ENCODE assay signal across 8 mouse cellular contexts in genomic region chr5:122602233-122602632, GRCm38 (mm10). TPM values are rescaled to one million over a fixed set of nuclear protein-coding genes. Genes with fewer than 3 reads are reported as not detected.
DNase-seq lines count a peak whose midpoint lies in the region; ATAC-seq and TF ChIP-seq lines count a peak whose summit lies in the region.

No protein-coding gene starts in this region.

- H3K9ac ChIP-seq in hindbrain, postnatal 0 days (replicated peaks; ENCODE audit: low read length) = no peak overlapping the region
- H3K9ac ChIP-seq in hindbrain, embryonic 14.5 days = no peak overlapping the region
- H3K9ac ChIP-seq in intestine, embryonic 16.5 days (ENCODE audit: low read depth, low read length) = 0 out of 2 replicates have a peak overlapping the region, but pooled peaks have one; percentile 10
- no peak overlapping the region for H3K9ac ChIP-seq in kidney, embryonic 16.5 days (replicated peaks; ENCODE audit: low read length)

- H3K4me2 ChIP-seq in hindbrain, postnatal 0 days (ENCODE audit: low read depth, low read length) = no peak overlapping the region
- no peak overlapping the region for H3K4me2 ChIP-seq in hindbrain, embryonic 14.5 days (replicated peaks)
- no peak overlapping the region for H3K4me2 ChIP-seq in intestine, embryonic 16.5 days (ENCODE audit: low read depth, low read length)
- no peak overlapping the region for H3K4me2 ChIP-seq in kidney, embryonic 16.5 days (replicated peaks; ENCODE audit: low read depth, low read length)

- TF ChIP-seq CTCF in hindbrain, postnatal 0 days (IDR thresholded peaks at IDR 0.05; ENCODE audit: low read depth) = no peak
- no peak for TF ChIP-seq CTCF in bone marrow, adult 2 months (IDR thresholded peaks at IDR 0.05; ENCODE audit: control insufficient read depth, insufficient read depth, low read length)

- H3K9me3 ChIP-seq in hindbrain, postnatal 0 days (ENCODE audit: low read length) = no peaks in the 10 kb centered on the region
- no peaks in the 10 kb centered on the region for H3K9me3 ChIP-seq in hindbrain, embryonic 14.5 days (ENCODE audit: control insufficient read depth, low read length)
- no peaks in the 10 kb centered on the region for H3K9me3 ChIP-seq in intestine, embryonic 16.5 days (ENCODE audit: control insufficient read depth, low read length)
- no peaks in the 10 kb centered on the region for H3K9me3 ChIP-seq in kidney, embryonic 16.5 days (ENCODE audit: low read length)

- H3K36me3 ChIP-seq in hindbrain, postnatal 0 days (ENCODE audit: insufficient read depth, low read length) = peaks cover 32% of the 10 kb centered on the region
- peaks cover 86% of the 10 kb centered on the region for H3K36me3 ChIP-seq in hindbrain, embryonic 14.5 days (replicated peaks; ENCODE audit: control insufficient read depth, insufficient read depth)
- H3K36me3 ChIP-seq in intestine, embryonic 16.5 days (ENCODE audit: control insufficient read depth, insufficient read depth, low read length) = 0 out of 2 replicates have a peak, but pooled peaks cover 3% of the 10 kb centered on the region
- H3K36me3 ChIP-seq in kidney, embryonic 16.5 days (ENCODE audit: insufficient read depth, low read length) = peaks cover 37% of the 10 kb centered on the region; the same call in 1 of the 2 replicates

- DNase-seq in hindbrain, postnatal 0 days (ENCODE audit: low spot score) = no peak
- no peak for DNase-seq in hindbrain, embryonic 14.5 days (ENCODE audit: low spot score)
- DNase-seq in skeletal muscle tissue, adult 2 months (ENCODE audit: low read depth, low spot score) = peak; percentile 25
- no peak for DNase-seq in urinary bladder, postnatal 10 days (ENCODE audit: low spot score)
- no peak for DNase-seq in layer of hippocampus, postnatal 36 days

- no peak for TF ChIP-seq POLR2A in bone marrow, adult 2 months (IDR thresholded peaks at IDR 0.05; ENCODE audit: borderline replicate concordance, control insufficient read depth, low read depth, low read length)

- ATAC-seq in hindbrain, postnatal 0 days = no peak
- no peak for ATAC-seq in hindbrain, embryonic 14.5 days (ENCODE audit: low FRiP score)
- peak; percentile 66; the same call in 1 of the 2 replicates for ATAC-seq in intestine, embryonic 16.5 days
- ATAC-seq in kidney, embryonic 16.5 days (ENCODE audit: low FRiP score, low TSS enrichment) = no peak

- 74% methylated on average over 11 of the region's 11 CpGs for WGBS in hindbrain, postnatal 0 days
- 84% methylated on average over 11 of the region's 11 CpGs for WGBS in hindbrain, embryonic 14.5 days
- WGBS in bone marrow, adult 2 months = 7% methylated on average over 11 of the region's 11 CpGs
- WGBS in intestine, embryonic 16.5 days = 36% methylated on average over 11 of the region's 11 CpGs
- 69% methylated on average over 11 of the region's 11 CpGs for WGBS in kidney, embryonic 16.5 days

- no peak overlapping the region for H3K4me3 ChIP-seq in hindbrain, postnatal 0 days (ENCODE audit: low read length)
- no peak overlapping the region for H3K4me3 ChIP-seq in hindbrain, embryonic 14.5 days (replicated peaks; ENCODE audit: low read length)
- H3K4me3 ChIP-seq in bone marrow, adult 2 months (replicated peaks; ENCODE audit: control insufficient read depth, low read depth, low read length) = no peak overlapping the region
- H3K4me3 ChIP-seq in intestine, embryonic 16.5 days (ENCODE audit: low read length) = no peak overlapping the region
- H3K4me3 ChIP-seq in kidney, embryonic 16.5 days (ENCODE audit: low read length) = no peak overlapping the region

- no peaks in the 10 kb centered on the region for H3K4me1 ChIP-seq in hindbrain, postnatal 0 days (ENCODE audit: insufficient read depth, low read length)
- no peaks in the 10 kb centered on the region for H3K4me1 ChIP-seq in hindbrain, embryonic 14.5 days (replicated peaks; ENCODE audit: control insufficient read depth, insufficient read depth, low read length)
- H3K4me1 ChIP-seq in bone marrow, adult 2 months (ENCODE audit: control insufficient read depth, insufficient read depth, low read length) = peaks cover 2% of the 10 kb centered on the region
- H3K4me1 ChIP-seq in intestine, embryonic 16.5 days (ENCODE audit: control insufficient read depth, insufficient read depth, low read length) = no peaks in the 10 kb centered on the region
- no peaks in the 10 kb centered on the region for H3K4me1 ChIP-seq in kidney, embryonic 16.5 days (ENCODE audit: insufficient read depth, low read length)

- peak overlapping the region; percentile 41; the same call in 1 of the 2 replicates for H3K27ac ChIP-seq in hindbrain, postnatal 0 days
- H3K27ac ChIP-seq in hindbrain, embryonic 14.5 days = no peak overlapping the region
- peak overlapping the region; percentile 32; the same call in 1 of the 2 replicates for H3K27ac ChIP-seq in bone marrow, adult 2 months (ENCODE audit: control insufficient read depth, insufficient read depth, low read depth, low read length, poor library complexity)
- peak overlapping the region; percentile 50 for H3K27ac ChIP-seq in intestine, embryonic 16.5 days (ENCODE audit: low read length)
- no peak overlapping the region for H3K27ac ChIP-seq in kidney, embryonic 16.5 days (ENCODE audit: low read length)

- H3K27me3 ChIP-seq in hindbrain, postnatal 0 days (ENCODE audit: insufficient read depth, low read length) = no peaks in the 10 kb centered on the region
- no peaks in the 10 kb centered on the region for H3K27me3 ChIP-seq in hindbrain, embryonic 14.5 days (ENCODE audit: control insufficient read depth, insufficient read depth, low read length)
- H3K27me3 ChIP-seq in intestine, embryonic 16.5 days (replicated peaks; ENCODE audit: control insufficient read depth, insufficient read depth, low read length) = no peaks in the 10 kb centered on the region
- H3K27me3 ChIP-seq in kidney, embryonic 16.5 days (ENCODE audit: insufficient read depth, low read length) = no peaks in the 10 kb centered on the region

RNA-seq across cellular contexts. Expression of gene Ift81, which starts 12.1 kb away (rescaled TPM):
- 21.3 and 32.3 TPM in 2 replicates for total RNA-seq in hindbrain, postnatal 0 days (2014; rRNA removed)
- polyA plus RNA-seq in hindbrain, postnatal 0 days (2015; fragmentation: Nextera tagmentation; extraction: Ambion mirVana) = 66.3 and 66.5 TPM in 2 replicates
- polyA plus RNA-seq in hindbrain, embryonic 14.5 days (2014; fragmentation: Nextera tagmentation; extraction: Ambion mirVana) = 60.5 and 61.9 TPM in 2 replicates
- polyA plus RNA-seq in bone marrow, adult 2 months (2011; ENCODE audit: insufficient read depth, insufficient read length, low replicate concordance, missing spikeins) = 0.86 and 2.1 TPM in 2 replicates
- polyA plus RNA-seq in intestine, embryonic 16.5 days (2015; fragmentation: Nextera tagmentation; extraction: Ambion mirVana) = 18.3 and 24.2 TPM in 2 replicates
- total RNA-seq in layer of hippocampus, postnatal 36 days (2021) = 10 to 100 TPM; 37.1 to 40.5 TPM
- 33.3 and 39.6 TPM in 2 replicates for polyA plus RNA-seq in kidney, embryonic 16.5 days (2015; fragmentation: Nextera tagmentation; extraction: Ambion mirVana)

RNA-seq across cellular contexts. Expression of gene P2rx7, which starts 41.5 kb away (rescaled TPM):
- 13.5 and 16.2 TPM in 2 replicates for total RNA-seq in hindbrain, postnatal 0 days (2014; rRNA removed)
- polyA plus RNA-seq in hindbrain, postnatal 0 days (2015; fragmentation: Nextera tagmentation; extraction: Ambion mirVana) = 7.1 and 7.3 TPM in 2 replicates
- 3.7 and 4.0 TPM in 2 replicates for polyA plus RNA-seq in hindbrain, embryonic 14.5 days (2014; fragmentation: Nextera tagmentation; extraction: Ambion mirVana)
- polyA plus RNA-seq in bone marrow, adult 2 months (2011; ENCODE audit: insufficient read depth, insufficient read length, low replicate concordance, missing spikeins) = 1.5 and 2.9 TPM in 2 replicates
- polyA plus RNA-seq in intestine, embryonic 16.5 days (2015; fragmentation: Nextera tagmentation; extraction: Ambion mirVana) = 2.1 and 2.9 TPM in 2 replicates
- total RNA-seq in layer of hippocampus, postnatal 36 days (2021) = 1 to 10 TPM; 7.4 to 7.7 TPM
- polyA plus RNA-seq in kidney, embryonic 16.5 days (2015; fragmentation: Nextera tagmentation; extraction: Ambion mirVana) = 1.3 and 1.5 TPM in 2 replicates

Comparison
In these comparisons a context has a peak if more than half of its experiments do, and no peak if none do; other contexts are left out.
1. H3K27ac ChIP-seq: peak in hindbrain, postnatal 0 days (single experiment), bone marrow, adult 2 months (single experiment) and intestine, embryonic 16.5 days (single experiment); none in hindbrain, embryonic 14.5 days (single experiment) and kidney, embryonic 16.5 days (single experiment).